Mouse (Mus musculus) mesoderm, embryonic 11.5 days (tissue): Measurements from ENCODE around the gene Gm29666.
"Not testable (repeated sequence)": the region's sequence is repeated elsewhere in the genome, so short reads cannot be mapped to it uniquely, and the experiment has no call there.

ENCODE experiments used
- DNase-seq: peaks from one replicate; pipeline ENCODE4 v3.0.0-alpha.2; 2012; ENCODE audit warnings: low read depth, low spot score

The Gm29666 gene

DNA sequence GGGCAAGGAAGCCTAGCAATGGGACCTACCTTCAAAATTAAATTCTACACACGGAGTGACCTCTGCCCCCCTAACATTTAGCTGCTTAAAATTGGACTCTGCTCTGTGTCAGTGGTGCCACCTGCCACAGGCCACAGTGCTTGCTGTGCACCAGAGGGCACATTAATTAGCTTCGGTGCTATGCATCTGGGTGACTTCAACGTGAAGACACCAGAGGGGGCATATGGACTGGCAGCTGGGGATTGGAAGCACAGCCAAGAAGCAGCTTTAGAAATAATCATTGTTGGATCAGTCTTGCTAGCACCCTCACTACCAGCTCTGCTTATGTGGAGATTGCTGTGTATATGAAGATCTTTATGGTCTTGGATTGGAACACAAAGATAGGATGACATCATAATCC lies 6.6 kb downstream of the Gm29666 start:
- no peak for DNase-seq

DNA sequence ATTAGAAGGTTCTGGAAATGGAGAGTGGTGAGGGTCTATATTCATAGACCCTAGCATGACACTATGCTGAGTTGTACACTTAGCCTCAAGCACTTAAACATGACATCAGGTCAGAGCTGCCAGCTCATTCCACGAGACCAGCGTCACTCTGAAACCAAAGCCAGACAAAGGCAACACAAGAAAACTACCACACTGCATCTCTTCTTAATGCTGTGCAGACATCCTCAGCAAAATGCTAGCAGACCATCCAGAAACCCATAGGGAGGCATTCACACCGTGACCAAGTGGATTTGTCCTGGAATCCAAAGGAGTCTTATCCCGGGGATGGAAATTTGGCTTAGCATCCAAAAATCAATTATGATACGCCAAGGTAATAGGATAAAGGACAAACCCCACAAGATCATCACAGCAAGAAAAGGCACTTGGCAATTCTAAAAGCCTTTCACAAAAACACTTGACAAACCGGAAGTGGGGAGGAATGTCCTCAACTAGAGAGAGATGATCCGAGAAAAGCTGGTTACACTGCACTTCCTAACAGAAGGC lies 15.9 kb downstream of the Gm29666 start:
- no peak for DNase-seq

- no peak for DNase-seq
Observed at GRCm38 (mm10) chr15:84898077-84898476, 21.8 kb downstream of the Gm29666 start.

DNA sequence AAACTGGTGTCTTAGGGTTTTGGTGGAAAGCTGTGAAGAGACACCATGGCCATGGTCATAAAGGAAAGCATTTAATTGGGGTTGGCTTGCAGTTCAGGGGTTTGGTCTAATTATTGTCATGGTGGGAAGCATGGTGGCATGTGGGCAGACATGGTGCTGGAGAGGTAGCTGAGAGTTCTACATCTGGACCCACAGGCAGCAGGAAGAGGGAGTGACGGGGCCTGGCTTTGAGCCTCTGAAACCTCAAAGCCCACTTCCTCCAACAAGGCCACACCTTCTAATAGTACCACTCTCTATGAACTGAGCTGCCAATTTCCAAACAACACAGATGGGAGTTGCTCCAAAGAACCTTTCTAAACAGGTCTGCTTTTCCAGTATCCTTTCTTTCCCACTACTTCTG lies 23.2 kb downstream of the Gm29666 start:
- DNase-seq: no peak

GRCm38 (mm10) chr15:84896216-84896615 lies 23.6 kb downstream of the Gm29666 start:
- not testable (repeated sequence) for DNase-seq

DNA sequence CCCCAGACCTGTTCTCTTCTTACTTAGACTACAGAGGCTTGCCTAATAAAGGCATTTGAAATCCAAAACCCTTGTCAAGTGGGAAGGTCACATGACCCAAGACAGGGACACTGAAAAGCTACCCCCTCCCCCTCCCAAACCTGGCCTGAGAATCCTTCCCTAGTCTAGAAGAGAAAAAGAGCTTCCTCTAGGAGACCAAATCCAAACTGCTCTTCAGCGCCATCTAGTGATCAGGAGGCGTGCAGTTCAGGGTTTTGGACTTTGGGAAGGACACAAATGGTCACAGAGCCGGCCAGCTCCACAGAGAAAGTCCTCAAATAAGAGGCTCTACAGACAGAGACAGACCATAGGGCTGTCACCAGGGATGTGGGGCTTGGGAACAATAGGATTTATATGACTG lies 28.2 kb downstream of the Gm29666 start:
- peak; percentile 89 for DNase-seq

- no peak for DNase-seq
Observed at GRCm38 (mm10) chr15:84891246-84891645, 28.6 kb downstream of the Gm29666 start.

GRCm38 (mm10) chr15:84888066-84888465 lies 31.8 kb downstream of the Gm29666 start:
- DNase-seq: no peak

GRCm38 (mm10) chr15:84877029-84877815 lies 42.6 kb downstream of the Gm29666 start:
- no peak for DNase-seq

GRCm38 (mm10) chr15:84873867-84874266 lies 46.0 kb downstream of the Gm29666 start:
- DNase-seq: no peak

GRCm38 (mm10) chr15:84873079-84873478 lies 46.8 kb downstream of the Gm29666 start:
- no peak for DNase-seq

DNA sequence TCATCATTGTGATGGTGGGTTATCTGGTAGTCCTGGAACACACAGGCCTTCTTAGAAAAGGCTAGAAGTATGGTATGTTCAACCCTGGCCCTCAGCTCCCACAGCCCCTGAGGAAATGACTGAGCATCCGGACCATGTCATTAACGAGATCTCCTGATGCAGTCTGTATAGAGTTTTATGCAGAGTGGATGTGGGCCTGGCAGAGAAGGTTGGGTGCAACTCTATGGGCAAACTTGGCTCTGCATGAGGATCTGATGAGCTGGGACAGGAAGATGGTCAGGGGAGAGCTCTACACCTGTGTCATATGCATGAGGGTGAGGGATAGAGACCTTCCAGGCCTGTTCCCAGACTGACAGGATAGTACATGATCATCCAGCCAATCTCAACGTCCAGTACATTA lies 48.0 kb downstream of the Gm29666 start:
- DNase-seq: no peak

DNA sequence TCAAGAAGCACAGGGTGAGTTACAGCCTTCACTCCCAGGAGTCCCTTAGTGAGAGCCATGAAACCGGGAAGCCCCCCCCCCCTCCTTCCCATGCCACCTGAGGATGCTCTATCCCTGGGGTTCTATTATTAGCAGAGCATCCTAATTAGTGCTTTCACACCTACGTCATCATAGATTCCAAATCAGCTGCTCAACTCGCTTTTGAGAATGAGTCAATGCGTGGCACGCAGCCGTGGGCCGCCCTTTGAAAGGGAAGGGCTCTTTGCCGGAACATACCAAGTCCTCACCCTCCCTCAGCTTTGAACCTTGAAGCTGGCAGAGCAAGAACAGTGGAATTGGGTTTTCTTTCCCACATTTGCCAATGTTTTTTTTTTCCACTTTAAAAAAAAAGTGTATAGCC lies 57.9 kb downstream of the Gm29666 start:
- no peak for DNase-seq
